Mouse (Mus musculus) thymus, adult 2 months (tissue): Measurements from ENCODE around the gene Nckap1. TPM values are rescaled to one million over a fixed set of nuclear protein-coding genes. Genes with fewer than 3 reads are reported as not detected.

Source experiments
- DNase-seq: peaks from one replicate; pipeline ENCODE4 v3.0.0; 2021
- H3K27ac ChIP-seq: fragments of 200-500 bp; 2 replicates; pipeline ENCODE4 v1.5.1; 2012; ENCODE audit warnings: low read length, control low read depth; ENCODE audit not compliant: control insufficient read depth, insufficient read depth
- H3K27me3 ChIP-seq: fragments of 200-500 bp; 2 replicates; pipeline ENCODE4 v1.6.1; 2012; ENCODE audit warnings: mild to moderate bottlenecking, low read length, moderate library complexity, mixed read lengths; ENCODE audit not compliant: control insufficient read depth, insufficient read depth
- H3K36me3 ChIP-seq: fragments of 200-500 bp; 2 replicates; pipeline ENCODE4 v1.6.1; 2012; ENCODE audit warnings: mild to moderate bottlenecking, low read length, moderate library complexity; ENCODE audit not compliant: control insufficient read depth, insufficient read depth
- H3K4me1 ChIP-seq: fragments of 200-500 bp; replicated peaks from 2 replicates; pipeline ENCODE4 v1.6.1; 2012; ENCODE audit warnings: low read length; ENCODE audit not compliant: control insufficient read depth, insufficient read depth
- H3K4me3 ChIP-seq: fragments of 200-500 bp; 2 replicates; pipeline ENCODE4 v1.5.1; 2012; ENCODE audit warnings: mild to moderate bottlenecking, low read length, control low read depth, moderate library complexity; ENCODE audit not compliant: control insufficient read depth, insufficient read depth
- CTCF ChIP-seq: fragments of 200-500 bp; IDR thresholded peaks from 2 replicates; pipeline ENCODE4 v1.5.1; 2012; ENCODE audit warnings: mild to moderate bottlenecking, control low read depth, low read length, moderate library complexity, borderline replicate concordance; ENCODE audit not compliant: control insufficient read depth, poor library complexity, insufficient read depth; ENCODE audit errors: extremely low read depth
- POLR2A ChIP-seq: fragments of 200-500 bp; IDR thresholded peaks from 2 replicates; pipeline ENCODE4 v1.6.1; 2012; ENCODE audit warnings: mild to moderate bottlenecking, low read length, control low read depth, moderate library complexity; ENCODE audit not compliant: control insufficient read depth, poor library complexity, insufficient read depth; ENCODE audit errors: extremely low read depth
- WGBS: fragments of 180-500 bp; shearing (Covaris S2); methylation state at CpG from one replicate; pipeline ENCODE4 v1.1.7; 2018; 5-methylcytosine and 5-hydroxymethylcytosine counted together
- polyA plus RNA-seq: library from polyadenylated mRNA; depleted of rRNA; stranded (reverse); fragments of >200 nt; gene quantifications from 2 replicates; pipeline ENCODE4 v1.2.3, GENCODE M21; 2012

Gene Nckap1
- polyA plus RNA-seq, 1 experiment = 9.1 TPM

DNA sequence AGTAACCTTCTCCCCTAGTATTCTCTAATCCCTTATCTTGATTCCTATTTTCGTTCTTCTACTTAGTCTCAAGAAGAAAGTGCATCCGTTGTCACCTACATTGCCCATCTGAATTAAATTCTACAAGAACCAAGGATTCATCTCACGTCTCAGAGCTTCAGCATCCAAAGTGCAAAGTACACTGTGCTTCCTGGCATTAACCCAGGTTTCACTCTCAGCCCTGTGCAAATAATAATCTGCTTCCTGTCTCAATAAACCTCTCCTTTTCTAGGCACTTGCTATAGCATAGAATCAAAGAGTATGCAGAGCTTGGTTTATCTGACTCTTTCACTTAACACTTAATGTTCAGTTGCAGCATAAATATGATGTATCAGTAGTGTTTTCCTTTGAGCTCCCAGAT, 19.7 kb downstream of the Nckap1 start:
- H3K4me1 ChIP-seq = no peaks in the 10 kb centered on the region
- TF ChIP-seq CTCF (no peak), POLR2A (no peak)
- H3K4me3 ChIP-seq = no peak overlapping the region
- H3K36me3 ChIP-seq = no peaks in the 10 kb centered on the region
- no peak overlapping the region for H3K27ac ChIP-seq
- H3K27me3 ChIP-seq = no peaks in the 10 kb centered on the region
- 88% methylated on average over 3 of the region's 3 CpGs for WGBS
- DNase-seq = no peak

DNA sequence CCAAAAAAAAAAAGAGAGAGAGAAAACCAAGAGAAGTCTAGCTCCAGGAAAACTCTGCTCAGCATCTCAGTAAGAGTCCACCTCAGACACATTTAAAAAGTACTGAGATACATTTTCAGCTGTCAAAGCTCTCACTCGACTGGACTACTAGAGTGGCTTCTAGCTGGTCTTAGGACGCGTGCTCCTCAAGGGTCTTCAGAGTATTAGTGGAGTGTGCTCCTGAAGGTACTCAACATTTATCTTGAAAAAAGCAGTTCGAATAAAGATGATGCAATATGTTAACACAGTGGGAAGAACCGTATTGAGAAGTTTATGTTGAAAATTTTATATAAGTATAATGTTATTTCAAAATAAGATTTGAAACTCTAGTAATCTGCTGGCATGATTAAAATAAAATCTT, 20.4 kb downstream of the Nckap1 start:
- TF ChIP-seq CTCF = no peak
- TF ChIP-seq POLR2A = no peak
- Histone ChIP-seq H3K4me1 (no peaks in the 10 kb centered on the region), H3K27me3 (no peaks in the 10 kb centered on the region), H3K4me3 (no peak overlapping the region), H3K27ac (no peak overlapping the region), H3K36me3 (no peaks in the 10 kb centered on the region)
- no peak for DNase-seq
- WGBS = 97% methylated on average over 5 of the region's 5 CpGs

DNA sequence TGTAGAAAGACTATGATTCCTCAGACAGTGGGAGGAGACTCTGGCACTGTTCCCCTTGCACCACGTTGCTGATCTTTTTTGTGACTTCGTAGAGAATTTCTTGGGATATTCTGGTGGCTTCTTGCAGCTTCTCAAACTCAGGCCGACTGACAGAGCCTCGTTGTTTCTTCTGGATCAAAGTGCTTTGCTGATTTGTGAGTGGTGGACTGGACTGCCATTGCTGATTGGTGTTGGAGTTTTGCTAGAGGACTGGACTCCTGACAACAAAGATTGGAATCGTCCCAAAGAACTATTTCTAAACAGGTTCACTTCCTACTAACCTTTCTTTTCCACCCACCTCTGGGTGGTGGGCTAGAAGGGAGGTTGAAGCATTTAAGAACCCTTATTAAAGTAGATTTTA, 21.5 kb downstream of the Nckap1 start:
- Histone ChIP-seq H3K27ac (no peak overlapping the region), H3K4me1 (no peaks in the 10 kb centered on the region), H3K27me3 (no peaks in the 10 kb centered on the region), H3K4me3 (no peak overlapping the region), H3K36me3 (no peaks in the 10 kb centered on the region)
- 88% methylated on average over 5 of the region's 5 CpGs for WGBS
- no peak for DNase-seq
- no peak for TF ChIP-seq CTCF
- TF ChIP-seq POLR2A = no peak

DNA sequence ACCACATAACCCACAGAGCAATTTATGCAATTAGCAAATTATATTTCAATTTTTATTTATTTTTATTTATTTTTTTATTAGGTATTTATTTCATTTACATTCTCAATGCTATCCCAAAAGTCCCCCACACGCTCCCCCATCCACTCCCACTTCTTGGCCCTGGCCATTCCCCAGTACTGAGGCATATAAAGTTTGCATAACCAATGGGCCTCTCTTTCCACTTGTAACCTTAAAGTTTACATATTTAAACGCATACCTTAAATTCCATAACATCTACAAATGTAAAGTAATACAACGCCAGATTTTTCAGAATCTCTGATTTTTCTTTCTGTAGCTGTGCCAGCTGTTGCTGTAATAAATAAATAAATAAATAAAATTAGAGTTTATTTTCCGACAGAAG, 26.7 kb downstream of the Nckap1 start:
- Histone ChIP-seq H3K27ac (no peak overlapping the region), H3K36me3 (no peaks in the 10 kb centered on the region), H3K4me3 (no peak overlapping the region), H3K27me3 (no peaks in the 10 kb centered on the region), H3K4me1 (no peaks in the 10 kb centered on the region)
- no peak for DNase-seq
- no peak for TF ChIP-seq CTCF
- no peak for TF ChIP-seq POLR2A
- 94% methylated on average over 4 of the region's 4 CpGs for WGBS

DNA sequence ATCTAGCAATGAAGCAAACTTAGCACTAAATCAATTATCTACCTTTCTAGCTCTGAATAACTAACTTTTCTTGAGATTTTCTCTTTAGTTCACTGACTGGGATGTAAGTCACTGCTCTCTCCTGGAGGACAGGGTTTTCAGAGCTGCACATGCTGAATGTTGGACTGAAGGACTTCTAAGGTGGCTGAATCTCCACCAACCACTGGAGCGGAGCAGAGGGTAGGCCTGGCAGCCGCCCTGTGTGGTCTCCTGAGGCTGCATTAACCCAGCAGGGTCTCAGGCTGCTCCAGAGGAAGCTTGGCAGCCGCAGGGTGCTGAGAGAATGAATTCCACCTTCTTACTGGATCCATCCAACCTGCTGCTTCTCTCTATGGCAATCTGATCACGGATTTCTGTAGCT, 31.5 kb downstream of the Nckap1 start:
- DNase-seq = no peak
- TF ChIP-seq POLR2A (no peak), CTCF (no peak)
- Histone ChIP-seq H3K4me3 (no peak overlapping the region), H3K36me3 (no peaks in the 10 kb centered on the region), H3K27me3 (no peaks in the 10 kb centered on the region), H3K4me1 (no peaks in the 10 kb centered on the region), H3K27ac (no peak overlapping the region)
- WGBS = 95% methylated on average over 4 of the region's 4 CpGs

DNA sequence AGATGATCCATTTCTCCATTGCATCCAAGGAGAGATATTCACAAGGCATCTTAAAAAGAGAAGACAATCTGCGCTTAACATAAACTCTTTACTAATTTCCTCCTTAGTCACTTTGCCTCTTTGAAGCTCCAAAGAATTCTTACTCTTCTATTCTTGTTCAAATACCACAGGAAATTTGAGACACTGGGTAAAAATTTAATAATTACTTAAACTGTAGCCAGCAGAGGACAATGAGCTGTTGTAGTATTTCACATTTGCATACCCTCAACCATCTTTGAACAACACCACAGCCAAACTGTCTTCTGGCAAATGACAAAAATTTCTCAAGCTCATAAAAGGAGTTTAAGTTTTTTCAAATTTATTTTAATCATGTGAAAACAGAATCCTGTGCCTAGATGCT, 33.3 kb downstream of the Nckap1 start:
- Histone ChIP-seq H3K4me3 (no peak overlapping the region), H3K27me3 (no peaks in the 10 kb centered on the region), H3K4me1 (no peaks in the 10 kb centered on the region), H3K27ac (no peak overlapping the region), H3K36me3 (no peaks in the 10 kb centered on the region)
- 91% methylated on average over 1 of the region's 1 CpGs for WGBS
- no peak for TF ChIP-seq POLR2A
- no peak for TF ChIP-seq CTCF
- no peak for DNase-seq

DNA sequence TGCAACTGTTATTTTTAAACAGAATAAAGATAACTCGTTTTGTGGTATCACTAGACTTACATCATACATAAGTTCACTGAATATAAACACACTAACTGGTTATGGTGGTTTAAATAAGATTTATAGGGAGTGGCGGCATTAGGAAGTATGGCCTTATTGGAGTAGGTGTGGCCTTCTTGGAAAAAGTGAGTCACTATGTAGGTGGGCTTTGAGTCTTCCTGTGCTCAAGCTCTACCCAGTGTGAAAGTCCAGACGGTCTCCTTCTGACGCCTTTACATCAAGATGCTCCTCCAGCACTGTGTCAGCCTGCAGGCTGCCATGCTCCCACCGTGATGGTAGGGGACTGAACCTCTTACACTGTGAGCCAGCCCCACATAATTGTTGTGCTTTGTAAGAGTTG, 38.4 kb downstream of the Nckap1 start:
- Histone ChIP-seq H3K4me1 (no peaks in the 10 kb centered on the region), H3K27me3 (no peaks in the 10 kb centered on the region), H3K27ac (no peak overlapping the region), H3K4me3 (no peak overlapping the region), H3K36me3 (no peaks in the 10 kb centered on the region)
- TF ChIP-seq CTCF (no peak), POLR2A (no peak)
- 93% methylated on average over 5 of the region's 5 CpGs for WGBS
- no peak for DNase-seq
